Mouse (Mus musculus) MEL (cell line): ENCODE results near the gene Thap8. TPM values are rescaled to one million over a fixed set of nuclear protein-coding genes. Genes with fewer than 3 reads are reported as not detected.

Source experiments
- DNase-seq: peaks from one replicate; pipeline ENCODE4 v3.0.0; 2011; ENCODE audit warnings: low read depth, low spot score
- H3K27ac ChIP-seq: 2 replicates; pipeline ENCODE4 v1.5.1; 2012; ENCODE audit warnings: low read depth, mild to moderate bottlenecking, control low read depth, low read length, moderate library complexity; ENCODE audit not compliant: control insufficient read depth
- H3K27me3 ChIP-seq, 2 experiments: fragments of 150-350 bp in 1 of 2; sonication (generic) in 1 of 2; 2 replicates each; pipeline ENCODE4 v1.6.1; 2012; ENCODE audit warnings: low read length in 2 of 2, mild to moderate bottlenecking in 2 of 2, improper control_type of control experiment in 1 of 2, moderate library complexity in 1 of 2; ENCODE audit not compliant: insufficient read depth in 2 of 2, control insufficient read depth in 1 of 2
- H3K36me3 ChIP-seq, 2 experiments: 2 replicates each; pipeline ENCODE4 v1.6.1; 2012 to 2014; ENCODE audit warnings: low read length in 2 of 2, improper control_type of control experiment in 1 of 2, inconsistent platforms in 1 of 2, mild to moderate bottlenecking in 1 of 2; ENCODE audit not compliant: insufficient read depth in 2 of 2, control insufficient read depth in 1 of 2
- H3K4me1 ChIP-seq, 2 experiments: fragments of 150-350 bp in 1 of 2; sonication (generic) in 1 of 2; 2 replicates each; pipeline ENCODE4 v1.6.1; 2012; ENCODE audit warnings: low read length in 2 of 2, improper control_type of control experiment in 1 of 2, mild to moderate bottlenecking in 1 of 2; ENCODE audit not compliant: insufficient read depth in 2 of 2, control insufficient read depth in 1 of 2
- H3K4me3 ChIP-seq, 2 experiments: fragments of 150-350 bp in 1 of 2; sonication (generic) in 1 of 2; 2 replicates each; pipeline ENCODE4 v1.5.1; 2012; ENCODE audit warnings: low read depth in 2 of 2, low read length in 2 of 2, mild to moderate bottlenecking in 2 of 2, moderate library complexity in 2 of 2, control low read depth in 1 of 2, improper control_type of control experiment in 1 of 2; ENCODE audit not compliant: control insufficient read depth in 1 of 2, insufficient read depth in 1 of 2
- H3K79me2 ChIP-seq: 2 replicates; pipeline ENCODE4 v1.6.1; 2012; ENCODE audit warnings: mild to moderate bottlenecking, low read length, moderate library complexity; ENCODE audit not compliant: control insufficient read depth, poor library complexity, insufficient read depth
- H3K9ac ChIP-seq: 2 replicates; pipeline ENCODE4 v1.6.1; 2012; ENCODE audit warnings: low read depth, mild to moderate bottlenecking, control low read depth, low read length, moderate library complexity; ENCODE audit not compliant: control insufficient read depth, poor library complexity, severe bottlenecking
- H3K9me3 ChIP-seq: fragments of 150-350 bp; sonication (generic); replicated peaks from 2 replicates; pipeline ENCODE4 v1.6.1; 2012; ENCODE audit warnings: mild to moderate bottlenecking, low read length, improper control_type of control experiment, moderate library complexity; ENCODE audit not compliant: insufficient read depth
- BHLHE40 ChIP-seq: IDR thresholded peaks from 2 replicates; pipeline ENCODE4 v1.6.1; 2012; ENCODE audit warnings: low read depth, mild to moderate bottlenecking, inconsistent platforms, low read length, improper control_type of control experiment, borderline replicate concordance
- CHD2 ChIP-seq: IDR thresholded peaks from 2 replicates; pipeline ENCODE4 v1.6.1; 2011; ENCODE audit warnings: low read length, improper control_type of control experiment
- CTCF ChIP-seq, 3 experiments: IDR thresholded peaks in 2 of 3; conservative IDR thresholded peaks in 1 of 3; 2 replicates each; pipeline ENCODE4 v1.5.1; 2011 to 2012; ENCODE audit warnings: low read length in 3 of 3, low read depth in 2 of 3, mild to moderate bottlenecking in 2 of 3, improper control_type of control experiment in 1 of 3, inconsistent platforms in 1 of 3, mixed read lengths in 1 of 3, moderate library complexity in 1 of 3; ENCODE audit not compliant: control insufficient read depth in 1 of 3, insufficient read depth in 1 of 3, poor library complexity in 1 of 3, severe bottlenecking in 1 of 3
- E2F4 ChIP-seq: IDR thresholded peaks from 2 replicates; pipeline ENCODE4 v1.6.1; 2011; ENCODE audit warnings: low read depth, low read length, improper control_type of control experiment, borderline replicate concordance
- ELF1 ChIP-seq: IDR thresholded peaks from 2 replicates; pipeline ENCODE4 v1.6.1; 2014; ENCODE audit warnings: low read depth, mild to moderate bottlenecking, inconsistent platforms, low read length, improper control_type of control experiment, moderate library complexity
- GABPA ChIP-seq: IDR thresholded peaks from 2 replicates; pipeline ENCODE4 v1.6.1; 2012; ENCODE audit warnings: low read depth, mild to moderate bottlenecking, inconsistent platforms, low read length, improper control_type of control experiment, moderate library complexity
- HCFC1 ChIP-seq: IDR thresholded peaks from 2 replicates; pipeline ENCODE4 v1.6.1; 2012; ENCODE audit warnings: low read depth, mild to moderate bottlenecking, inconsistent platforms, low read length, improper control_type of control experiment, moderate library complexity
- JUND ChIP-seq: IDR thresholded peaks from 2 replicates; pipeline ENCODE4 v1.6.1; 2011; ENCODE audit warnings: low read depth, mild to moderate bottlenecking, improper control_type of control experiment, low read length
- KAT2A ChIP-seq: conservative IDR thresholded peaks from 2 replicates; pipeline ENCODE4 v1.6.1; 2012; ENCODE audit warnings: low read depth, low read length, improper control_type of control experiment, inconsistent platforms
- MAX ChIP-seq: IDR thresholded peaks from 2 replicates; pipeline ENCODE4 v1.6.1; 2011; ENCODE audit warnings: low read length, improper control_type of control experiment
- MAZ ChIP-seq: IDR thresholded peaks from 2 replicates; pipeline ENCODE4 v1.6.1; 2012; ENCODE audit warnings: low read depth, mild to moderate bottlenecking, inconsistent platforms, low read length, improper control_type of control experiment
- MEF2A ChIP-seq: IDR thresholded peaks from 2 replicates; pipeline ENCODE4 v1.6.1; 2014; ENCODE audit warnings: low read depth, mild to moderate bottlenecking, inconsistent platforms, low read length, improper control_type of control experiment; ENCODE audit not compliant: poor library complexity, insufficient replicate concordance, severe bottlenecking; ENCODE audit errors: extremely low read depth
- MXI1 ChIP-seq: IDR thresholded peaks from 2 replicates; pipeline ENCODE4 v1.6.1; 2011; ENCODE audit warnings: mild to moderate bottlenecking, low read depth, low read length, improper control_type of control experiment
- MYB ChIP-seq: IDR thresholded peaks from 2 replicates; pipeline ENCODE4 v1.6.1; 2011; ENCODE audit warnings: mild to moderate bottlenecking, low read depth, low read length, improper control_type of control experiment
- MYC ChIP-seq: IDR thresholded peaks from 2 replicates; pipeline ENCODE4 v1.6.1; 2011; ENCODE audit warnings: low read depth, mild to moderate bottlenecking, low read length, improper control_type of control experiment, moderate library complexity
- NELFE ChIP-seq: IDR thresholded peaks from 2 replicates; pipeline ENCODE4 v1.6.1; 2011; ENCODE audit warnings: low read depth, low read length, improper control_type of control experiment
- POLR2AphosphoS2 ChIP-seq: IDR thresholded peaks from 2 replicates; pipeline ENCODE4 v1.6.1; 2011; ENCODE audit warnings: low read length, improper control_type of control experiment
- POLR2AphosphoS5 ChIP-seq: IDR thresholded peaks from 2 replicates; pipeline ENCODE4 v1.6.1; 2012; ENCODE audit warnings: low read depth, borderline replicate concordance, mild to moderate bottlenecking, inconsistent platforms, low read length, moderate library complexity, mixed read lengths
- RAD21 ChIP-seq: IDR thresholded peaks from 2 replicates; pipeline ENCODE4 v1.6.1; 2011; ENCODE audit warnings: mild to moderate bottlenecking, low read depth, low read length, improper control_type of control experiment
- RCOR1 ChIP-seq: IDR thresholded peaks from 2 replicates; pipeline ENCODE4 v1.6.1; 2012; ENCODE audit warnings: low read depth, mild to moderate bottlenecking, inconsistent platforms, low read length, improper control_type of control experiment
- SIN3A ChIP-seq: IDR thresholded peaks from 2 replicates; pipeline ENCODE4 v1.6.1; 2012; ENCODE audit warnings: low read length, improper control_type of control experiment, inconsistent platforms
- SMC3 ChIP-seq: IDR thresholded peaks from 2 replicates; pipeline ENCODE4 v1.6.1; 2011; ENCODE audit warnings: low read depth, low read length, improper control_type of control experiment
- TAL1 ChIP-seq: IDR thresholded peaks from 2 replicates; pipeline ENCODE4 v1.6.1; 2012; ENCODE audit warnings: mild to moderate bottlenecking, inconsistent platforms, low read length, moderate library complexity, mixed read lengths
- UBTF ChIP-seq: IDR thresholded peaks from 2 replicates; pipeline ENCODE4 v1.6.1; 2012; ENCODE audit warnings: low read depth, mild to moderate bottlenecking, inconsistent platforms, low read length, improper control_type of control experiment, moderate library complexity, borderline replicate concordance; ENCODE audit not compliant: insufficient read depth
- USF1 ChIP-seq: IDR thresholded peaks from 2 replicates; pipeline ENCODE4 v1.6.1; 2014; ENCODE audit warnings: low read depth, mild to moderate bottlenecking, inconsistent platforms, low read length, improper control_type of control experiment, moderate library complexity
- USF2 ChIP-seq, 2 experiments: IDR thresholded peaks; 2 replicates each; pipeline ENCODE4 v1.6.1; 2011 to 2012; ENCODE audit warnings: improper control_type of control experiment in 2 of 2, low read length in 2 of 2, borderline replicate concordance in 1 of 2, inconsistent platforms in 1 of 2, low read depth in 1 of 2, mild to moderate bottlenecking in 1 of 2; ENCODE audit not compliant: insufficient read depth in 1 of 2
- ZC3H11A ChIP-seq: IDR thresholded peaks from 2 replicates; pipeline ENCODE4 v1.6.1; 2012; ENCODE audit warnings: low read depth, mild to moderate bottlenecking, inconsistent platforms, low read length, improper control_type of control experiment
- ZMIZ1 ChIP-seq: IDR thresholded peaks from 2 replicates; pipeline ENCODE4 v1.6.1; 2012; ENCODE audit warnings: low read depth, mild to moderate bottlenecking, inconsistent platforms, low read length, improper control_type of control experiment, moderate library complexity
- ZNF384 ChIP-seq: IDR thresholded peaks from 2 replicates; pipeline ENCODE4 v1.6.1; 2012; ENCODE audit warnings: low read depth, mild to moderate bottlenecking, inconsistent platforms, low read length, improper control_type of control experiment
- polyA plus RNA-seq, 2 experiments: library from polyadenylated mRNA; stranded (reverse) in 1 of 2; unstranded in 1 of 2; fragments of >175 nt in 1 of 2; fragments of >200 nt in 1 of 2; gene quantifications; 2 replicates each; pipeline versions ENCODE4 v1.2.1 to v1.2.4; 2012; ENCODE audit warnings: low replicate concordance in 2 of 2, low read depth in 1 of 2; ENCODE audit not compliant: insufficient read length in 2 of 2, insufficient read depth in 1 of 2, missing spikeins in 1 of 2
- total RNA-seq: library from RNA; depleted of rRNA; stranded (reverse); fragments of 300-350 nt; gene quantifications from 2 replicates; pipeline ENCODE4 v1.2.3, GENCODE M21; 2012

Gene Thap8
- total and polyA plus RNA-seq, 3 experiments = 0.46 to 0.73 TPM; not detected in 1

DNA sequence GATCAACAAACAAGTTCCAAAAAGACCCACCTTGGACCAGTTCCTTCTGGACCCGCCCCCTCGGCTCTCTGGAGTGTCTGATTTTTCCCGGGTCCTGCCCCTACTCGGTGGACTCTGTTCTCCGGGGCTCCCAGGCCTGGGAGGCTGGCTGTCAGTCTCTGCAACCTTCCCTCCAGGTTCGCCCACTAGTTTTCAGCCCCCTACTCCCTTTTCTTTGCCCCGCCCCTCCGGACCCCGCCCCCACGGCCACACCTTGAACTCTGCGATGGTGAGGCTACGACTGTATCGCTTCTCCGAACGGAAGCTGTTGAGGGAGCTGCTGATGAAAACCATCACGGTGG, 48.6 kb upstream of the Thap8 start:
- Histone ChIP-seq H3K27me3 (no peaks in the 10 kb centered on the region), H3K4me1 (peaks cover 0 to 9% of the 10 kb centered on the region in 2 experiments; a peak in 1 of 4 replicates), H3K4me3 (peak overlapping the region; percentile 74 to 81), H3K9ac (peak overlapping the region; percentile 82), H3K27ac (0 out of 2 replicates have a peak overlapping the region, but pooled peaks have one; percentile 37), H3K9me3 (no peaks in the 10 kb centered on the region), H3K36me3 (no peaks in the 10 kb centered on the region), H3K79me2 (peaks cover 7% of the 10 kb centered on the region)
- no peak for TF ChIP-seq RCOR1
- TF ChIP-seq SMC3 = no peak
- no peak for TF ChIP-seq MYB
- no peak for TF ChIP-seq GABPA
- no peak for TF ChIP-seq TAL1
- TF ChIP-seq POLR2AphosphoS2 = no peak
- no peak for TF ChIP-seq BHLHE40
- no peak for TF ChIP-seq NELFE
- no peak for TF ChIP-seq USF2 (IDR thresholded peaks at IDR 0.05; ENCODE audit: borderline replicate concordance in 1 of 2, insufficient read depth in 1 of 2, low read depth in 1 of 2, low read length in 2 of 2)
- TF ChIP-seq POLR2AphosphoS5 = no peak
- no peak for TF ChIP-seq KAT2A
- TF ChIP-seq CTCF (IDR thresholded peaks at IDR 0.05 in 2 of 3, conservative IDR thresholded peaks at IDR 0.05 in 1 of 3; ENCODE audit: control insufficient read depth in 1 of 3, insufficient read depth in 1 of 3, low read depth in 2 of 3, low read length in 3 of 3, poor library complexity in 1 of 3, severe bottlenecking in 1 of 3) = no peak
- TF ChIP-seq UBTF = no peak
- TF ChIP-seq MAX = no peak
- TF ChIP-seq JUND = no peak
- no peak for TF ChIP-seq HCFC1
- no peak for TF ChIP-seq ZC3H11A
- TF ChIP-seq MEF2A = no peak
- no peak for TF ChIP-seq RAD21
- no peak for TF ChIP-seq ZMIZ1
- no peak for DNase-seq

DNA sequence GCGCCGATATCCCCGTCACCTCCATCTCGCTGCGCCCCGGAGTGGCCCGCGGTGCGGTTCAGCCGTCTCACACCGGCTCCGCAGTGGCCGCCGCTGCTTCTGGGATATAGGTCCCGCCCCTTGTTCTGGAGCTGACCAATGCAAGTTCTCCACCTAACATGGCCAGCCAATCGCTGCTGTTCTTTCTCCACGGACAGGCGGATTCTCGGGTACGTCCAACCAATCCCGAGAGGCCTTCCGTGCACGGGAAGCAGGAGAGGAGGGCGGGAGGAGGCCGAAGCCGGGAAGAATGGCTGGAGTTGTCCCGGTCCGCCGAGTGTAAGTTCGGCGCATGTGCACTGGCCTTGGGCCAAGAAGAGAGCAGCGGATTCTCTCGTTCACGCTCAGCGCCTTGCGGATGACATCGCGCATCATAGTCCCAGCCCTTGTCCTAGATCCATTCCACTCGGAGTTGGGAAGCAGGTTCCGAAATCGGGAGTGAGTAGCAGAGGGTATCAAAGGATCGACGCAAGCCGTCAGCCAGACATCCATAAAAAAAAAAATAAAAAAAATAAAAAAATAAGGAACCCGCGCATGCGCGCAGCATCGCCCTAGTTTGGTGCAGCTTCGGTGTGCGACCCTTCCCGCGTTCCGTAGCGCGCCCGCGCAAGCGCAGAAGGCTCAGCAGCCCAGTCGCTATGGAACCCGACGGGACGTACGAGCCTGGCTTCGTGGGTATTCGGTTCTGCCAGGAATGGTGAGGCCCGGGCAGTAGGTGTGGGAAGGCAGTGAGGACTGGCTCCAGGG, 48.0 kb upstream of the Thap8 start, which contains the start of the genes Polr2i and Tbcb:
Gene Polr2i (plus strand): TSS at position 280 of the 786 bp plus-strand sequence.
Gene Tbcb (minus strand): TSS at position 604 of the 786 bp plus-strand sequence.
- H3K27me3 ChIP-seq = no peaks in the 10 kb centered on the region
- DNase-seq = peak; percentile 99
- H3K9me3 ChIP-seq = no peaks in the 10 kb centered on the region
- peak within 1 kb of the TSS; percentile 83 for H3K9ac ChIP-seq
- no peaks in the 10 kb centered on the region for H3K36me3 ChIP-seq
- peak within 1 kb of the TSS; percentile 74 to 81 for H3K4me3 ChIP-seq
- peaks cover 0 to 9% of the 10 kb centered on the region in 2 experiments; a peak in 1 of 4 replicates for H3K4me1 ChIP-seq
- peaks cover 7% of the 10 kb centered on the region for H3K79me2 ChIP-seq
- peak within 1 kb of the TSS; percentile 86 for H3K27ac ChIP-seq
- TF ChIP-seq ELF1 (peak; percentile 66), MAX (peak; percentile 72), ZMIZ1 (peak; percentile 58), MAZ (peak; percentile 54; the same call in 1 of the 2 replicates), MXI1 (peak; percentile 27), BHLHE40 (no peak), MEF2A (no peak), E2F4 (peak; percentile 59; the same call in 1 of the 2 replicates), CHD2 (peak; percentile 58), ZNF384 (peak; percentile 97), CTCF (IDR thresholded peaks at IDR 0.05 in 2 of 3, conservative IDR thresholded peaks at IDR 0.05 in 1 of 3; ENCODE audit: control insufficient read depth in 1 of 3, insufficient read depth in 1 of 3, low read depth in 2 of 3, low read length in 3 of 3, poor library complexity in 1 of 3, severe bottlenecking in 1 of 3) (no peak), KAT2A (peak; percentile 44; the same call in 1 of the 2 replicates), NELFE (peak; percentile 63), SIN3A (peak; percentile 68), HCFC1 (peak; percentile 84), USF1 (0 out of 2 replicates have a peak, but pooled peaks have one; percentile 31), MYC (peak; percentile 39; the same call in 1 of the 2 replicates)
